Mouse (Mus musculus) retina, embryonic 14.5 days (tissue): ENCODE results near the gene Tusc1.

Experiments used
- DNase-seq: peaks from one replicate; pipeline ENCODE4 v3.0.0-alpha.2; 2015; ENCODE audit warnings: low spot score

The Tusc1 gene

GRCm38 (mm10) chr4:93335118-93336003 is at the start of gene Tusc1:
Gene Tusc1, minus strand, starts transcription at chr4:93335511.
- DNase-seq: peak; percentile 80

- DNase-seq: peak; percentile 32
Observed at GRCm38 (mm10) chr4:93352930-93353329, 17.6 kb upstream of the Tusc1 start.

GRCm38 (mm10) chr4:93344357-93344756 is 9.0 kb upstream of the Tusc1 start:
- no peak for DNase-seq

GRCm38 (mm10) chr4:93341568-93341967 is 6.3 kb upstream of the Tusc1 start:
- DNase-seq: no peak

- DNase-seq: no peak
Observed at GRCm38 (mm10) chr4:93337977-93338376, 2.7 kb upstream of the Tusc1 start.

GRCm38 (mm10) chr4:93334636-93335117 is 634 bp downstream of the Tusc1 start:
- DNase-seq: peak; percentile 79

- DNase-seq: no peak
Observed at GRCm38 (mm10) chr4:93307486-93307885, 27.8 kb downstream of the Tusc1 start.

GRCm38 (mm10) chr4:93286065-93286464 is 49.2 kb downstream of the Tusc1 start:
- DNase-seq: no peak
